Mouse (Mus musculus) liver, embryonic 13.5 days (tissue): ENCODE data around the gene Actl6b. TPM values are rescaled to one million over a fixed set of nuclear protein-coding genes. Genes with fewer than 3 reads are reported as not detected.

Experiments used
- microRNA-seq: library from miRNA; unstranded; fragments of <30 nt; microRNA quantifications from one replicate; pipeline ENCODE4, GENCODE M21; 2016
- polyA plus RNA-seq: library from polyadenylated mRNA; unstranded; fragments of >200 nt; fragmentation: Nextera tagmentation; extraction: Ambion mirVana; gene quantifications from 2 replicates; pipeline ENCODE4 v1.2.1, GENCODE M21; 2015

The Actl6b gene
- polyA plus RNA-seq, 1 experiment from 2014 or later = 0.16 TPM

Small RNA genes within 50 kb of the gene (microRNA-seq; reads per million reads assigned to microRNA genes)
- gene Mir6418 = not detected

Other genes starting within 250 kb of the Actl6b start
- gene Srrt, start 245.8 kb upstream of the Actl6b start, polyA plus RNA-seq = 86.7 and 102 TPM in 2 replicates
- 10.1 and 10.6 TPM in 2 replicates for gene Trip6, start 239.1 kb upstream of the Actl6b start, polyA plus RNA-seq
- gene Slc12a9, start 219.9 kb upstream of the Actl6b start, polyA plus RNA-seq = 2.8 and 3.2 TPM in 2 replicates
- 5.6 and 8.1 TPM in 2 replicates for gene Ephb4, start 203.4 kb upstream of the Actl6b start, polyA plus RNA-seq
- gene Zan, start 76.5 kb upstream of the Actl6b start, polyA plus RNA-seq = 0.12 and 0.16 TPM in 2 replicates
- 45.7 and 46.1 TPM in 2 replicates for gene Pop7, start 51.0 kb upstream of the Actl6b start, polyA plus RNA-seq
- gene Gigyf1, start 35.0 kb upstream of the Actl6b start, polyA plus RNA-seq = 3.3 and 3.7 TPM in 2 replicates
- 0.96 and 1.2 TPM in 2 replicates for gene Epo, start 20.3 kb upstream of the Actl6b start, polyA plus RNA-seq
- gene Gnb2, start 20.0 kb upstream of the Actl6b start, polyA plus RNA-seq = 139 and 159 TPM in 2 replicates
- gene Tfr2, start 16.3 kb downstream of the Actl6b start, polyA plus RNA-seq = 41.5 and 45.7 TPM in 2 replicates
- gene Mospd3, start 47.5 kb downstream of the Actl6b start, polyA plus RNA-seq = 32.3 and 32.8 TPM in 2 replicates
- 15.5 and 16.1 TPM in 2 replicates for gene Pcolce, start 60.3 kb downstream of the Actl6b start, polyA plus RNA-seq
- 0.08 TPM in 1 of 2 replicates, not detected in the other for gene Fbxo24, start 75.5 kb downstream of the Actl6b start, polyA plus RNA-seq
- gene Lrch4, start 75.6 kb downstream of the Actl6b start, polyA plus RNA-seq = 24.8 and 32.0 TPM in 2 replicates
- 3.4 and 4.1 TPM in 2 replicates for gene Gm20605, start 75.7 kb downstream of the Actl6b start, polyA plus RNA-seq
- gene Sap25, start 87.8 kb downstream of the Actl6b start, polyA plus RNA-seq = 2.8 and 3.4 TPM in 2 replicates
- 0.13 TPM in 1 of 2 replicates, not detected in the other for gene Irs3, start 92.2 kb downstream of the Actl6b start, polyA plus RNA-seq
- 32.1 and 37.8 TPM in 2 replicates for gene Agfg2, start 131.2 kb downstream of the Actl6b start, polyA plus RNA-seq
- gene Nyap1, start 188.1 kb downstream of the Actl6b start, polyA plus RNA-seq = 0.17 and 0.19 TPM in 2 replicates
- 66.8 and 69.1 TPM in 2 replicates for gene Tsc22d4, start 192.2 kb downstream of the Actl6b start, polyA plus RNA-seq
- gene Ppp1r35, start 225.3 kb downstream of the Actl6b start, polyA plus RNA-seq = 17.8 and 20.1 TPM in 2 replicates
- 4.5 and 4.9 TPM in 2 replicates for gene Mepce, start 234.1 kb downstream of the Actl6b start, polyA plus RNA-seq
- 3.5 and 4.8 TPM in 2 replicates for gene Zcwpw1, start 234.3 kb downstream of the Actl6b start, polyA plus RNA-seq